Mouse (Mus musculus) stomach, embryonic 14.5 days (tissue): Measurements from ENCODE around the gene Atl1. TPM values are rescaled to one million over a fixed set of nuclear protein-coding genes. Genes with fewer than 3 reads are reported as not detected.

Experiments
- ATAC-seq: fragments of 200-750 bp; cut with Nextera tagmentation; 2 replicates; pipeline ENCODE4 v1.8.0; 2017; ENCODE audit warnings: low read depth, moderate TSS enrichment; ENCODE audit not compliant: insufficient number of reproducible peaks, insufficient read depth, low FRiP score
- H3K27ac ChIP-seq: fragments of 300-500 bp; sonication (generic); 2 replicates; pipeline ENCODE4 v1.5.1; 2014; ENCODE audit warnings: mild to moderate bottlenecking, low read length, moderate library complexity, mixed read lengths
- H3K27me3 ChIP-seq: fragments of 300-500 bp; sonication (generic); 2 replicates; pipeline ENCODE4 v1.6.1; 2014; ENCODE audit warnings: low read length, control low read depth, mixed read lengths; ENCODE audit not compliant: control insufficient read depth, insufficient read depth
- H3K36me3 ChIP-seq: fragments of 300-500 bp; sonication (generic); 2 replicates; pipeline ENCODE4 v1.6.1; 2014; ENCODE audit warnings: mild to moderate bottlenecking, control low read depth, low read length, moderate library complexity, mixed read lengths; ENCODE audit not compliant: control insufficient read depth, insufficient read depth
- H3K4me1 ChIP-seq: fragments of 300-500 bp; sonication (generic); 2 replicates; pipeline ENCODE4 v1.6.1; 2014; ENCODE audit warnings: low read length, control low read depth, mixed read lengths; ENCODE audit not compliant: control insufficient read depth, insufficient read depth
- H3K4me2 ChIP-seq: fragments of 300-500 bp; sonication (generic); replicated peaks from 2 replicates; pipeline ENCODE4 v1.6.1; 2014; ENCODE audit warnings: low read depth, low read length, control low read depth
- H3K4me3 ChIP-seq: fragments of 300-500 bp; sonication (generic); 2 replicates; pipeline ENCODE4 v1.5.1; 2014; ENCODE audit warnings: low read depth, low read length, control low read depth
- H3K9ac ChIP-seq: fragments of 300-500 bp; sonication (generic); replicated peaks from 2 replicates; pipeline ENCODE4 v1.6.1; 2014; ENCODE audit warnings: low read depth, mild to moderate bottlenecking, control low read depth, low read length, moderate library complexity, mixed read lengths
- H3K9me3 ChIP-seq: fragments of 300-500 bp; sonication (generic); 2 replicates; pipeline ENCODE4 v1.6.1; 2016; ENCODE audit warnings: low read depth, low read length, control low read depth; ENCODE audit not compliant: control insufficient read depth
- WGBS: fragments of 180-500 bp; shearing (Covaris S2); extraction: QIAGEN DNeasy Blood & Tissue Kit; methylation state at CpG from one replicate; pipeline ENCODE4 v1.1.7; 2014; 5-methylcytosine and 5-hydroxymethylcytosine counted together
- polyA plus RNA-seq: library from polyadenylated mRNA; unstranded; fragments of >200 nt; fragmentation: Nextera tagmentation; extraction: Ambion mirVana; gene quantifications from 2 replicates; pipeline ENCODE4 v1.2.1, GENCODE M21; 2014

Atl1 gene
- polyA plus RNA-seq, 1 experiment from 2014 or later: 7.5 TPM

- H3K9me3 ChIP-seq: no peaks in the 10 kb centered on the region
- H3K9ac ChIP-seq: no peak overlapping the region
- H3K36me3 ChIP-seq: peaks cover 15% of the 10 kb centered on the region
- WGBS: 94% methylated on average over 12 of the region's 12 CpGs
- H3K4me1 ChIP-seq: no peaks in the 10 kb centered on the region
- ATAC-seq: no peak
- no peak overlapping the region for H3K4me3 ChIP-seq
- no peaks in the 10 kb centered on the region for H3K27me3 ChIP-seq
- no peak overlapping the region for H3K27ac ChIP-seq
- no peak overlapping the region for H3K4me2 ChIP-seq
These were observed 36.6 kb upstream of the Atl1 start for GRCm38 (mm10) chr12:69855641-69856300.

DNA sequence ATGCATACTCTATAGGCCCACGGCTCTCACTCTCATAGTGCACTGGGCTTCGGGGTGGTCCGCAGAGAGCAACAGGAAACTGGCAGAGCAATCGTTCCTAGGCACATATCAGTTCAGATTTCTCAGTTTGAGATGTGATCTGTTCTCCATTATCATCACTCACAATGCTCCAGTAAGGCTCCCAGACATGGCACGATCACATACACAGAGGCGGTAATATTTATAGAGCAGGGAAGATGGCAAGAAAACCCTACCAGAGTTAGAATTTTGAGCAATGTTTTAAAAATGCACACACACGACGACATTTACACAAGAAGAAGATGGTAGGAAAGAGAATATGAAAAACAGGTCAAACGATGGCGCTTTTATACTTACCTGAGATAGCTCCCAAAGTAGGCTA lies 36.0 kb upstream of the Atl1 start:
- no peak overlapping the region for H3K27ac ChIP-seq
- no peak for ATAC-seq
- WGBS: 96% methylated on average over 10 of the region's 10 CpGs

DNA sequence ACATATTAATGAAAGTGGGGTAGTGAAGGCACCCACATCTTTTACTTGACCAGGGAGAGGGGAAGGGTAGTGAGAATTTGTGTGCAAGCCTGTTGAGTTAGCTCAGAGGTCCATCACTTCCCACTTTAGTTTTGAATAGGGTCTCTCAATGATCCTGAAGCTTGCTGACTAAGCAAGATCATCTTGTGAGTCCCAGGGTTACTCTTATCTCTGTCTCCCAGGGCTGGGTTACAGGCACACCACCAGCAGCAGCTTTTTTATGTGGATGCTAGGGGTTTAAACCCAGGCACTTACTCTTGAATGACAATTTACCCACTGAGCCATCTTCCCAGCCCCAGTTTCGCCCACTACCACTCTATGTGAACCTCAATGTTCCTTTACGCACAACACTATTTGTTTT lies 34.8 kb upstream of the Atl1 start:
- Histone ChIP-seq H3K9ac (no peak overlapping the region), H3K27ac (no peak overlapping the region), H3K9me3 (no peaks in the 10 kb centered on the region), H3K4me3 (no peak overlapping the region), H3K4me1 (no peaks in the 10 kb centered on the region), H3K27me3 (no peaks in the 10 kb centered on the region), H3K4me2 (no peak overlapping the region), H3K36me3 (peaks cover 9% of the 10 kb centered on the region)
- 92% methylated on average over 2 of the region's 2 CpGs for WGBS
- no peak for ATAC-seq

More for the DNA sequence above, 36.0 kb upstream of the Atl1 start:
- H3K4me3 ChIP-seq: no peak overlapping the region
- H3K4me1 ChIP-seq: no peaks in the 10 kb centered on the region
- H3K9me3 ChIP-seq: no peaks in the 10 kb centered on the region
- H3K27me3 ChIP-seq: no peaks in the 10 kb centered on the region
- peaks cover 15% of the 10 kb centered on the region for H3K36me3 ChIP-seq
- H3K4me2 ChIP-seq: no peak overlapping the region
- no peak overlapping the region for H3K9ac ChIP-seq

GRCm38 (mm10) chr12:69858847-69859246 lies 33.6 kb upstream of the Atl1 start:
- Histone ChIP-seq H3K9ac (no peak overlapping the region), H3K4me2 (no peak overlapping the region), H3K4me1 (no peaks in the 10 kb centered on the region), H3K4me3 (no peak overlapping the region), H3K27me3 (no peaks in the 10 kb centered on the region), H3K27ac (no peak overlapping the region), H3K36me3 (peaks cover 4% of the 10 kb centered on the region; the same call in 1 of the 2 replicates), H3K9me3 (no peaks in the 10 kb centered on the region)
- 80% methylated on average over 4 of the region's 4 CpGs for WGBS
- no peak for ATAC-seq

GRCm38 (mm10) chr12:69863505-69863904 lies 28.9 kb upstream of the Atl1 start:
- ATAC-seq: no peak
- Histone ChIP-seq H3K27ac (no peak overlapping the region), H3K4me1 (0 out of 2 replicates have a peak, but pooled peaks cover 5% of the 10 kb centered on the region), H3K9ac (no peak overlapping the region), H3K27me3 (no peaks in the 10 kb centered on the region), H3K4me3 (no peak overlapping the region), H3K36me3 (peaks cover 4% of the 10 kb centered on the region; the same call in 1 of the 2 replicates), H3K9me3 (no peaks in the 10 kb centered on the region), H3K4me2 (no peak overlapping the region)
- 80% methylated on average over 5 of the region's 5 CpGs for WGBS

GRCm38 (mm10) chr12:69864164-69864692 lies 28.2 kb upstream of the Atl1 start:
- Histone ChIP-seq H3K36me3 (peaks cover 4% of the 10 kb centered on the region; the same call in 1 of the 2 replicates), H3K27ac (no peak overlapping the region), H3K9ac (no peak overlapping the region), H3K27me3 (no peaks in the 10 kb centered on the region), H3K4me1 (0 out of 2 replicates have a peak, but pooled peaks cover 5% of the 10 kb centered on the region), H3K4me3 (no peak overlapping the region), H3K9me3 (no peaks in the 10 kb centered on the region), H3K4me2 (no peak overlapping the region)
- 69% methylated on average over 4 of the region's 4 CpGs for WGBS
- ATAC-seq: no peak

DNA sequence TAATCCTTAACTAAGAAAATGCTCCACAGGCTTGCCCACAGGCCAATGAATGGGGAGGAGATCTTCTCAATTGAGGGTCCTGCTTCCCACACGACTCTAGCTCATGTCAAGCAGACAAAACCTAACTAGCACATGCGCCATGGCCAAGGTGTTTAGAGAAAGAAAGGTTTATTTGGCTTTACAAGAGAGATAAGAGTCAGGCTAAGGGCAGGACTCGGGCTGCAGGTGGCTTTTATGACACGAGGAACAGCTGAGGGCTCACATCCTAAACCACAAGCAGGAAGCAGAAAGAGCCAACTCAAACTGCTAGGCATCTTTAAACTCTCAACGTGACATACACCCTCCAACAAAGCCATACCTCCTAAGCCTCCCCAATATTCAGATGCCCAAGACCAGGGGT lies 25.1 kb upstream of the Atl1 start:
- no peak for ATAC-seq
- Histone ChIP-seq H3K4me3 (no peak overlapping the region), H3K27me3 (no peaks in the 10 kb centered on the region), H3K9me3 (no peaks in the 10 kb centered on the region), H3K36me3 (peaks cover 10% of the 10 kb centered on the region), H3K4me2 (no peak overlapping the region), H3K27ac (no peak overlapping the region), H3K9ac (no peak overlapping the region), H3K4me1 (0 out of 2 replicates have a peak, but pooled peaks cover 5% of the 10 kb centered on the region)
- WGBS: 64% methylated on average over 5 of the region's 5 CpGs

DNA sequence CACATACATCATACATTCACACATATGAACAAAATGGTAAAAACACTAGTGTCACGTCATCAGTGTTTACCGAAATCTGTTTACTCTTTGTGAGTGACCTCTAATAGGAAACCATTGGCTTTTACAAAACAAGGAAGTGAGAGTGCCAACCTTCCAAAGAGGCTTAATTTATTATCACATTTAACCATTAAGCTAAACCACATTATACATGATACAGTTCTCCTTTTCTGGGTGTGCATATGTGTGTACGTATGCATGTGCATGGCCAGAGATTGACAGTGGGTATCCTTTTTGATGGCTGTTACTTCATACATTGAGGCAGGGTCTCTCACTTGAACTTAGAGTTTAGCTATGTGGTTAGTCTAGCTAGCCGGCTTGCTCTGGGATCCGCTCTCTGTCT lies 20.8 kb upstream of the Atl1 start:
- no peaks in the 10 kb centered on the region for H3K9me3 ChIP-seq
- 0 out of 2 replicates have a peak, but pooled peaks cover 2% of the 10 kb centered on the region for H3K4me1 ChIP-seq
- 88% methylated on average over 5 of the region's 5 CpGs for WGBS
- H3K9ac ChIP-seq: no peak overlapping the region
- no peaks in the 10 kb centered on the region for H3K27me3 ChIP-seq
- H3K27ac ChIP-seq: no peak overlapping the region
- H3K4me2 ChIP-seq: no peak overlapping the region
- no peak overlapping the region for H3K4me3 ChIP-seq
- no peak for ATAC-seq
- H3K36me3 ChIP-seq: peaks cover 7% of the 10 kb centered on the region; the same call in 1 of the 2 replicates
